Mouse (Mus musculus): Measurements from ENCODE around the gene Olfr670.
"Not testable (repeated sequence)": the region's sequence is repeated elsewhere in the genome, so short reads cannot be mapped to it uniquely, and the experiment has no call there.

Gene Olfr670

GRCm38 (mm10) chr7:104962520-104962919 is at the start of gene Olfr670:
TSS of gene Olfr670 (minus strand) at chr7:104962620.
- no peak for DNase-seq

GRCm38 (mm10) chr7:105001929-105002328 is 39.5 kb upstream of the Olfr670 start, which contains the start of gene Olfr672:
TSS of gene Olfr672 (minus strand) at chr7:105002029.
- no peak for DNase-seq

GRCm38 (mm10) chr7:104979026-104979425 is 16.6 kb upstream of the Olfr670 start, which contains the start of gene Olfr671:
TSS of gene Olfr671 (minus strand) at chr7:104979126.
- no peak for DNase-seq

GRCm38 (mm10) chr7:104972507-104972906 is 10.1 kb upstream of the Olfr670 start:
- DNase-seq, result not testable (repeated sequence)

GRCm38 (mm10) chr7:104950234-104950633 is 12.2 kb downstream of the Olfr670 start:
- not testable (repeated sequence) for DNase-seq

GRCm38 (mm10) chr7:104933940-104934339 is 28.5 kb downstream of the Olfr670 start, which contains the start of gene Olfr669:
TSS of gene Olfr669 (plus strand) at chr7:104934240.
- DNase-seq, result no peak

- DNase-seq, result no peak
Measured at GRCm38 (mm10) chr7:104927957-104928356, 34.5 kb downstream of the Olfr670 start, which contains the start of gene Olfr668. TSS of gene Olfr668 (minus strand) at chr7:104928057.

- no peak for DNase-seq
Measured at GRCm38 (mm10) chr7:104921382-104921781, 41.0 kb downstream of the Olfr670 start, which contains the start of gene Olfr667. TSS of gene Olfr667 (minus strand) at chr7:104921482.
